Mouse (Mus musculus) CH12.LX (cell line): Measurements from ENCODE around the gene Dpy19l3. TPM values are rescaled to one million over a fixed set of nuclear protein-coding genes. Genes with fewer than 3 reads are reported as not detected.

Experiments
- DNase-seq: peaks from one replicate; pipeline ENCODE4 v3.0.0-alpha.2; 2013; ENCODE audit errors: extremely low read depth
- H3K27ac ChIP-seq: 2 replicates; pipeline ENCODE4 v1.5.1; 2012; ENCODE audit warnings: low read depth, mild to moderate bottlenecking, control low read depth, moderate library complexity; ENCODE audit not compliant: insufficient read depth
- H3K27me3 ChIP-seq: replicated peaks from 2 replicates; pipeline ENCODE3; 2012; ENCODE audit warnings: inconsistent platforms
- H3K36me3 ChIP-seq, 2 experiments: replicated peaks in 1 of 2; 2 replicates each; pipeline versions ENCODE3 to v1.6.1; 2012; ENCODE audit warnings: inconsistent platforms in 1 of 2, low read length in 1 of 2, mild to moderate bottlenecking in 1 of 2, mixed read lengths in 1 of 2, moderate library complexity in 1 of 2; ENCODE audit not compliant: control insufficient read depth in 1 of 2, insufficient read depth in 1 of 2
- H3K4me1 ChIP-seq, 2 experiments: 2 replicates each; pipeline ENCODE4 v1.6.1; 2012; ENCODE audit warnings: inconsistent platforms in 1 of 2, moderate library complexity in 1 of 2; ENCODE audit not compliant: insufficient read depth in 2 of 2, control insufficient read depth in 1 of 2
- H3K4me2 ChIP-seq: 2 replicates; pipeline ENCODE4 v1.6.1; 2012; ENCODE audit warnings: low read depth, mild to moderate bottlenecking, control low read depth; ENCODE audit not compliant: poor library complexity, insufficient read depth, severe bottlenecking
- H3K4me3 ChIP-seq, 3 experiments: fragments of 150-350 bp in 1 of 3; sonication (generic) in 1 of 3; replicated peaks in 1 of 3; 2 replicates each; pipeline versions ENCODE3 to v1.5.1; 2011 to 2012; ENCODE audit warnings: low read depth in 2 of 3, low read length in 2 of 3, mild to moderate bottlenecking in 2 of 3, moderate library complexity in 2 of 3, control low read depth in 1 of 3, improper control_type of control experiment in 1 of 3, inconsistent platforms in 1 of 3, mixed read lengths in 1 of 3; ENCODE audit not compliant: poor library complexity in 1 of 3
- H3K79me2 ChIP-seq: replicated peaks from 2 replicates; pipeline ENCODE4 v1.6.1; 2012; ENCODE audit warnings: mild to moderate bottlenecking, moderate library complexity; ENCODE audit not compliant: control insufficient read depth, poor library complexity, insufficient read depth, severe bottlenecking; ENCODE audit errors: extremely low read depth
- H3K9ac ChIP-seq: 2 replicates; pipeline ENCODE4 v1.6.1; 2012; ENCODE audit warnings: low read depth, mild to moderate bottlenecking, control low read depth, moderate library complexity; ENCODE audit not compliant: insufficient read depth
- H3K9me3 ChIP-seq: replicated peaks from 2 replicates; pipeline ENCODE3; 2012; ENCODE audit warnings: low read length, inconsistent platforms, mixed read lengths
- BHLHE40 ChIP-seq: IDR thresholded peaks from 2 replicates; pipeline ENCODE4 v1.6.1; 2011; ENCODE audit warnings: mild to moderate bottlenecking, low read depth, low read length, improper control_type of control experiment
- CHD1 ChIP-seq: IDR thresholded peaks from 2 replicates; pipeline ENCODE4 v1.6.1; 2012; ENCODE audit warnings: low read depth, low read length, improper control_type of control experiment, inconsistent platforms
- CHD2 ChIP-seq: IDR thresholded peaks from 2 replicates; pipeline ENCODE4 v1.6.1; 2011; ENCODE audit warnings: low read length, improper control_type of control experiment
- CTCF ChIP-seq, 2 experiments: IDR thresholded peaks in 1 of 2; conservative IDR thresholded peaks in 1 of 2; 2 replicates each; pipeline ENCODE4 v1.5.1; 2011 to 2012; ENCODE audit warnings: low read depth in 2 of 2, low read length in 2 of 2, improper control_type of control experiment in 1 of 2, inconsistent platforms in 1 of 2, mild to moderate bottlenecking in 1 of 2, moderate library complexity in 1 of 2
- E2F4 ChIP-seq: IDR thresholded peaks from 2 replicates; pipeline ENCODE4 v1.6.1; 2011; ENCODE audit warnings: low read depth, low read length, improper control_type of control experiment; ENCODE audit not compliant: insufficient replicate concordance
- EP300 ChIP-seq: IDR thresholded peaks from 2 replicates; pipeline ENCODE4 v1.6.1; 2011; ENCODE audit warnings: low read length, improper control_type of control experiment
- ETS1 ChIP-seq: conservative IDR thresholded peaks from 2 replicates; pipeline ENCODE4 v1.6.1; 2012; ENCODE audit warnings: low read depth, mild to moderate bottlenecking, inconsistent platforms, low read length, improper control_type of control experiment, moderate library complexity
- GABPA ChIP-seq: IDR thresholded peaks from 2 replicates; pipeline ENCODE4 v1.6.1; 2012; ENCODE audit warnings: low read depth, low read length, improper control_type of control experiment, inconsistent platforms; ENCODE audit not compliant: insufficient replicate concordance
- HCFC1 ChIP-seq: IDR thresholded peaks from 2 replicates; pipeline ENCODE4 v1.6.1; 2012; ENCODE audit warnings: low read depth, mild to moderate bottlenecking, inconsistent platforms, low read length, improper control_type of control experiment
- IRF4 ChIP-seq: IDR thresholded peaks from 2 replicates; pipeline ENCODE4 v1.6.1; 2014; ENCODE audit warnings: low read depth, mild to moderate bottlenecking, inconsistent platforms, low read length, improper control_type of control experiment
- JUND ChIP-seq: conservative IDR thresholded peaks from 2 replicates; pipeline ENCODE4 v1.6.1; 2011; ENCODE audit warnings: low read depth, low read length, improper control_type of control experiment
- KAT2A ChIP-seq: IDR thresholded peaks from 2 replicates; pipeline ENCODE4 v1.6.1; 2012; ENCODE audit warnings: low read length, improper control_type of control experiment, inconsistent platforms; ENCODE audit not compliant: insufficient replicate concordance
- MAFK ChIP-seq: IDR thresholded peaks from 2 replicates; pipeline ENCODE4 v1.6.1; 2011; ENCODE audit warnings: low read length, improper control_type of control experiment; ENCODE audit not compliant: insufficient replicate concordance
- MAZ ChIP-seq: IDR thresholded peaks from 2 replicates; pipeline ENCODE4 v1.6.1; 2012; ENCODE audit warnings: low read depth, mild to moderate bottlenecking, inconsistent platforms, low read length, improper control_type of control experiment, moderate library complexity
- MYC ChIP-seq: IDR thresholded peaks from 2 replicates; pipeline ENCODE4 v1.6.1; 2011; ENCODE audit warnings: low read depth, mild to moderate bottlenecking, improper control_type of control experiment, low read length
- NELFE ChIP-seq: IDR thresholded peaks from 2 replicates; pipeline ENCODE4 v1.6.1; 2011; ENCODE audit warnings: low read depth, low read length, improper control_type of control experiment
- POLR2AphosphoS2 ChIP-seq: IDR thresholded peaks from 2 replicates; pipeline ENCODE4 v1.6.1; 2011; ENCODE audit warnings: low read depth, low read length, improper control_type of control experiment
- RAD21 ChIP-seq: IDR thresholded peaks from 2 replicates; pipeline ENCODE4 v1.6.1; 2011; ENCODE audit warnings: low read depth, mild to moderate bottlenecking, low read length, improper control_type of control experiment, moderate library complexity
- SMC3 ChIP-seq: IDR thresholded peaks from 2 replicates; pipeline ENCODE4 v1.6.1; 2011; ENCODE audit warnings: low read depth, low read length, improper control_type of control experiment
- TBP ChIP-seq: conservative IDR thresholded peaks from 2 replicates; pipeline ENCODE4 v1.6.1; 2011; ENCODE audit warnings: low read depth, low read length, improper control_type of control experiment
- UBTF ChIP-seq: IDR thresholded peaks from 2 replicates; pipeline ENCODE4 v1.6.1; 2012; ENCODE audit warnings: low read depth, mild to moderate bottlenecking, inconsistent platforms, low read length, improper control_type of control experiment, moderate library complexity
- USF1 ChIP-seq: IDR thresholded peaks from 2 replicates; pipeline ENCODE4 v1.6.1; 2014; ENCODE audit warnings: low read depth, mild to moderate bottlenecking, inconsistent platforms, low read length, improper control_type of control experiment
- USF2 ChIP-seq: conservative IDR thresholded peaks from 2 replicates; pipeline ENCODE4 v1.6.1; 2011; ENCODE audit warnings: low read depth, low read length, improper control_type of control experiment
- ZNF384 ChIP-seq: IDR thresholded peaks from 2 replicates; pipeline ENCODE4 v1.6.1; 2012; ENCODE audit warnings: low read depth, low read length, improper control_type of control experiment, inconsistent platforms
- dilution Hi-C: fragments of 300-500 bp; cut with MboI; formaldehyde crosslinking; loops from 2 replicates; pipeline ENCODE4 v1.14.3; 2020; ENCODE audit warnings: low sequenced_read_pairs; ENCODE audit not compliant: extremely low pct_unique_long_range_greater_than_20kb, extremely low pct_ligation_motif_present
- in situ Hi-C: fragments of 300-500 bp; cut with MboI; formaldehyde crosslinking; loops from 3 replicates; pipeline ENCODE4 v1.14.3; 2019; ENCODE audit warnings: low sequenced_read_pairs, low pct_ligation_motif_present, low pct_unique_long_range_greater_than_20kb, mixed read lengths
- polyA plus RNA-seq: library from polyadenylated mRNA; unstranded; fragments of >175 nt; gene quantifications from 2 replicates; pipeline ENCODE4 v1.2.1, GENCODE M21; 2012; ENCODE audit warnings: low read depth; ENCODE audit not compliant: insufficient read length
- total RNA-seq, 2 experiments: library from RNA; depleted of rRNA; stranded (reverse); fragments of 300-350 nt in 1 of 2; fragments of >200 nt in 1 of 2; gene quantifications; 2 replicates each; pipeline ENCODE4 v1.2.3; 2012 to 2014

Gene Dpy19l3
- total and polyA plus RNA-seq, 3 experiments: 5.0 to 18.3 (median 5.5) TPM

DNA sequence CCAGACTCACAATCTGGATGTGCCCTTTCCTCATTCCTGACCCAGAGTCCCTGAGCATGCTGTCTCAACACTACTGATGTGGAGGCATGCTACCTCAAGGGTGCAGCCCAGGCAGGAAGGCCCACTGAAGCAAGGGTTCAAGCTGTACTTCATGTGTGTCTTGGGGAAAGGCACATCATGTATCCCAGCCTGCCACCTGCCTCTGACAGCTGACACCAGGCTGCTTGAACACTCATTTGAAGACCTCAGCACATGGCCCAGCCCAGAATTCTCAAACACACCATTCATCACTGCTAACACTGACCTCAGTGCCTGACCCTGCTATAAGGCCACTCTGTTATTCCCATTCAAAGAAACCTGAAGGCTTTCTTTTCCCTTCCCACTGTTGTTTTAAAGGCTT is 28.0 kb upstream of the Dpy19l3 start:
- dilution Hi-C loops: no loop called here

DNA sequence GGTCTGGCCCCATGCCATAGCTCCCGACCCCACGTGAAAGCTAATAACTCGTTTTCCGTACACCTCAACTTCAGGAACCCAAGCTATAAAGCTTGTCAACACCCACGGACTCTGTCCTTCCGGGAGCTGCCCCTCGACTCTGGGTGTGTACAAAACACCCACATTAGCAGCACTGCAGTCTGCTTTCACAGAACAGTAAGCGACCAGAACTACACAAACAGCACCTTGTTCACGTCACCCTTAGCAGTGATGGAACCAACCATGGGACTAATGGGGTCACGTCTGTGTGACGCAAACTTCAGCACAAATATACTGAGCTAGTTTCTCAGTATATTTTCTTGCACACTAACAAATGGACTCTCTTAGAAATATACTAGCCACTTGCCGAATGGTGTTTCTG is 19.9 kb upstream of the Dpy19l3 start:
- DNase-seq: no peak
- dilution Hi-C loops (no loop called here), in situ Hi-C loops (no loop called here)
- Histone ChIP-seq H3K4me1 (peaks cover 0 to 9% of the 10 kb centered on the region in 2 experiments; a peak in 2 of 4 replicates), H3K9me3 (no peaks in the 10 kb centered on the region), H3K36me3 (peaks cover 47 to 74% of the 10 kb centered on the region in 2 experiments), H3K4me2 (no peak overlapping the region), H3K9ac (no peak overlapping the region), H3K27me3 (no peaks in the 10 kb centered on the region), H3K27ac (no peak overlapping the region)
- TF ChIP-seq E2F4 (no peak), MAZ (no peak), MAFK (no peak), BHLHE40 (no peak), CTCF (conservative IDR thresholded peaks at IDR 0.05 in 1 of 2, IDR thresholded peaks at IDR 0.05 in 1 of 2; ENCODE audit: low read depth in 2 of 2, low read length in 2 of 2) (no peak), USF2 (no peak), HCFC1 (no peak), ZNF384 (no peak), CHD1 (no peak), RAD21 (no peak), JUND (no peak), IRF4 (no peak), ETS1 (no peak), EP300 (no peak), POLR2AphosphoS2 (no peak), NELFE (no peak)
- TF ChIP-seq, all 38 proteins: peak for 0
- no peak overlapping the region for H3K4me3 ChIP-seq
- no peaks in the 10 kb centered on the region; the same call in 1 of the 2 replicates for H3K79me2 ChIP-seq

More for the DNA sequence above, 28.0 kb upstream of the Dpy19l3 start:
- in situ Hi-C loops: no loop called here
- TF ChIP-seq UBTF: no peak
- TF ChIP-seq KAT2A: no peak
- no peak for TF ChIP-seq ZNF384
- no peak for TF ChIP-seq MAZ
- TF ChIP-seq GABPA: no peak
- TF ChIP-seq EP300: no peak
- TF ChIP-seq MAFK: no peak
- TF ChIP-seq MYC: no peak
- TF ChIP-seq CHD1: no peak
- TF ChIP-seq SMC3: no peak
- no peak for TF ChIP-seq USF1
- no peak for TF ChIP-seq TBP
- no peak for TF ChIP-seq CHD2
- TF ChIP-seq BHLHE40: no peak
- Histone ChIP-seq H3K4me2 (no peak overlapping the region), H3K9me3 (no peaks in the 10 kb centered on the region), H3K79me2 (peaks cover 2% of the 10 kb centered on the region; the same call in 1 of the 2 replicates), H3K4me1 (no peaks in the 10 kb centered on the region), H3K27me3 (no peaks in the 10 kb centered on the region), H3K36me3 (peaks cover 60 to 90% of the 10 kb centered on the region in 2 experiments), H3K9ac (no peak overlapping the region), H3K27ac (no peak overlapping the region), H3K4me3 (no peak overlapping the region)
- no peak for DNase-seq
